Mouse (Mus musculus) lung, adult 10 weeks (tissue): Measurements from ENCODE around the gene Commd4. TPM values are rescaled to one million over a fixed set of nuclear protein-coding genes. Genes with fewer than 3 reads are reported as not detected.

Experiments used
- polyA plus RNA-seq: library from polyadenylated mRNA; stranded (reverse); fragments of 350-450 nt; fragmentation: Illumina TruSeq; extraction: RNeasy Lipid Tissue Mini Kit (QIAGEN cat#74804); gene quantifications from one replicate; pipeline ENCODE4 v1.2.3, GENCODE M21; 2014; ENCODE audit warnings: low read depth, low replicate concordance; ENCODE audit not compliant: insufficient read depth

Commd4 gene
- 52.7 TPM for polyA plus RNA-seq

DNA sequence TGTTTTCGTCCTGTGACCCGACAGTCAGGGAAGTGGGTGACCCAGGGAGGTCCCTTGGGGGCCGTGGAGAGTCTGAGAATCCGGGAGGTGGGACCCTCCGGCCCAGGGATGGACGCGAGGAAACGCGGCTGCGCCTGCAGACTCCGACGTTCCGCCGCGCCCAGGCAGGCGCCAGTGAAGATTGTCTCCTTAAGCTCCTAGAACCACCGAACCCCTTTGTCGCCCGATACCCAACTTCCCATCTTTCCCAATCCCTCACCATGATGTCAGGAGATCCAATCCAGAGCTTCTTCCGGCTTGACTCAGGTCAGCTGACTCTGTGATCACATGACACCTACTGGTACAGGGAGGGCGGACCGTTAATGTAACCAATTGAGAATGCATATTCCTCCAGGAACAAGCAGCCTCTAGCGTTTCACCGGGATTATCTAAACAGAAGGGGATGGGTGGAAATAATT is at the start of gene Commd4:
TSS of gene Commd4 (minus strand) at position 319 of the 458 bp plus-strand sequence.

DNA sequence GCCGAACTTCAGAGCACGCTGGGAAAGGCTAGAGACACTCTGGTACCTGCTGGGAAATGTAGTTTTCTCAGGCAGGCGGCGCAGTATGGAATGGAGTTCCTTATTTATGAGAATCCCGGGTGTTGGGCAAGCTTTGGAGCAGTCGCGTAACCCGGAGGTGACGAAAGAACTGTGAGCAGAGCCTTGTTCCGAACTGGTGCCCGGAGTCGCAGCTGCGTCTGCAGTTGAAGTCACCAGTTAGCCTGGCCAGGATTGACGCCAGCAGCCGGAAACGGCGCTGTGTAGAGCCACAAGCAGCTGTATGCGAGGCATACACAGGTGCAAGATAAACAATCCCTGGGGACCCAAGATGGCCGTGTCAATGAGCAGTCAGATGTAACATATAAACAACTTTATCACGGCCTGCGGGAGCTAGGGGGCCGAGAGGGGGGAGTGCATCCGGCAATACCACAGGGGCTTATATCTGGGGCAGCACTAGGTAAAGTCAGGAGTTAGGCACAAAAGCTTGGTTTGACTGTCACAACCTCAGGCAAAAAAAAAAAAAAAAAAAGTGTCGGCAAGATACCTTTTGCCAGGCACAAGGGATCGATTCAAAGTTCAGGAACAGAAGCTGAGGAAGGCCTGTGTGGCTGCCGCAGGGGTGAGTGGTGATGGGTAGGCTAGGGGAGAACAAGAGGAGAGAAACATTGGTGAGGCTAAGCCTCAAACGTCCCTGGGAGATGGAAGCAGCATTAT is 9.8 kb downstream of the Commd4 start, which contains the start of gene Neil1:
TSS of gene Neil1 (minus strand) at position 162 of the 735 bp plus-strand sequence.

DNA sequence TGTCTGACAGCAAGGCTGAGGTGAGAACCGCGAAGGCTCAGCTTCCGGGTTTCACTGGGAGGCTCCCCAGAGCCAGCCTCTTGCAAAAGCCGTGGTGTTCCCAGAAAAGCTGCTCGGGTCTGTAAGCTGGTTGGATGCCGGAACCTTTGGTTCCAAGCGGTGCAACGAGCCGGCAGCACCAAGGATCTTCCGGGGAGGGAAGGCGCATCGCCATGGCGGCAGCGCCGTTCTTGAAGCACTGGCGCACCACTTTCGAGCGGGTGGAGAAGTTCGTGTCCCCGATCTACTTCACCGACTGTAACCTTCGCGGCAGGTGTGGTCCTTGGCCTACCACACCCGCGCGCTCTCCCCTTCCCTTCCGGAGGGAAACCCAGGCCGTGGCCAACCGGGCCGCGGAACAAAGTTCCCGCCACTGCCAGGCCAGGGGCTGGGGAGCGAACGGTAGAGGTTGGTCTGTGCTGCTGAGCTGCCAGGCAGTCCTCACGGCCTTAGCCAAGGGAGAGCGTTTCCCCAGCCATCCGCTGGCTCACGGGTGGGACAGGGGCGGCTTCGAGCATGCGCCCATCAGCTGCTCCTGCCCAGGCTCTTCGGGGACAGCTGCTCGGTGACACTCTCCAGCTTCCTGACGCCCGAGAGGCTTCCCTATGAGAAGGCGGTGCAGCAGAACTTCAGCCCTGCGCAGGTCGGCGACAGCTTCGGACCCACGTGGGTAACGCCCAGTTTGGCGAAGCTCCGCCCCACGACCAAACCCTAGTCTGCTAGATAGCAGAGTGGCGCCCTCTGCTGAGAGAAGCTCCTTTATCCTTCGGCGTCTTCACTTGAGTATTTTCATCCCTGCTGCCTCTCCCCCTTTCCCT is 27.3 kb downstream of the Commd4 start, which contains the start of gene Man2c1:
TSS of gene Man2c1 (plus strand) at position 114 of the 857 bp plus-strand sequence.

Other genes starting within 250 kb of the Commd4 start
- 11.3 TPM for gene Snx33, start 230.0 kb downstream of the Commd4 start, polyA plus RNA-seq
- gene Imp3, start 220.9 kb downstream of the Commd4 start, polyA plus RNA-seq, result 99.3 TPM
- gene Snupn, start 207.5 kb downstream of the Commd4 start, polyA plus RNA-seq, result 11.3 TPM
- gene Ptpn9, start 163.4 kb downstream of the Commd4 start, polyA plus RNA-seq, result 15.0 TPM
- 13.1 TPM for gene Sin3a, start 86.3 kb downstream of the Commd4 start, polyA plus RNA-seq
- 46.6 TPM for gene Man2c1, start 27.6 kb downstream of the Commd4 start, polyA plus RNA-seq
- gene Neil1, start 10.0 kb downstream of the Commd4 start, polyA plus RNA-seq, result 5.2 TPM
- not detected for gene Trcg1, start 78.2 kb upstream of the Commd4 start, polyA plus RNA-seq
- 9.8 TPM for gene 1700017B05Rik, start 104.3 kb upstream of the Commd4 start, polyA plus RNA-seq